Mouse (Mus musculus) embryo, embryonic 11.5 days (tissue): ENCODE results near the gene Ccl5.
A peak's percentile ranks its signal among the peaks of the same experiment; 100 is the strongest.
"Not testable (repeated sequence)": the region's sequence is repeated elsewhere in the genome, so short reads cannot be mapped to it uniquely, and the experiment has no call there.

Experiments used
- DNase-seq: peaks from one replicate; pipeline ENCODE4 v3.0.0-alpha.2; 2012; ENCODE audit warnings: low read depth, low spot score

The Ccl5 gene

DNA sequence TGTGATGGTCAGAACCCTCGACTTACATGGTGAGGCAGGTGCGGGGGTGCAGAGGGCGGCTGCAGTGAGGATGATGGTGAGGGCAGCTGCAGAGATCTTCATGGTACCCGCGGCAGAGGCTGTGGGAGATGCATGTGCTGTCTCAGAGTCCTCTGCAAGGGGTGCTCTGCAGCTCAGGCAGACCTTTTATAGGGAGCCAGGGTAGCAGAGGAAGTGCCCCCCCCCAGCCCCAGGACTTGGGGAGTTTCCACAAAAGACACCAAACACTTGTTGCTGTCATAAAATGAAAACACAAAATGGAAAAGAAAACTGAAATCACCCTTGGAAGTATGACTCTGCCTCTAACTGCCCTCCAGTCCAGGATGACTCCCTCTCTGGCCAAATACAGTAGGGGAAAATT is at the start of gene Ccl5:
Gene Ccl5, minus strand, starts transcription at position 159 of the 400 bp plus-strand sequence.
- DNase-seq, result no peak

DNA sequence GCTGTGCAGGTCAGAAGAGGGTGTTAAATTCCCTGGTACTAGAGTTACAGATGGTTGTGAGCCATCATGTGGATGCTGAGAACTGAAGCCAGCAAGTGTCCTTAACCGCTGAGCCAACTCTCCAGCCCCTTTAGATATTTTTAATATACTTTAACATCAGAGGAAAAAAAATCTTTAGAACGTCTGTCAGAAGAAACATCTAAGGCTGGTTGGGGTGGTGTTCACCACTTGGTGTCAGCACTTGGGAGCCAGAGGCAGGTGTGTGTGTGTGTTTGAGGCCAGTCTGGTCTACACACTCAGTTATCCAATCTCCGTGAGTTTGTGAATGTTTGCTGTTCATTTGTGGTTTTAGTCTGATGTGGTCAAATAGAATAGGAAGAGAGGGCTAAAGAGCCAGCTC is 48.7 kb upstream of the Ccl5 start:
- no peak for DNase-seq

DNA sequence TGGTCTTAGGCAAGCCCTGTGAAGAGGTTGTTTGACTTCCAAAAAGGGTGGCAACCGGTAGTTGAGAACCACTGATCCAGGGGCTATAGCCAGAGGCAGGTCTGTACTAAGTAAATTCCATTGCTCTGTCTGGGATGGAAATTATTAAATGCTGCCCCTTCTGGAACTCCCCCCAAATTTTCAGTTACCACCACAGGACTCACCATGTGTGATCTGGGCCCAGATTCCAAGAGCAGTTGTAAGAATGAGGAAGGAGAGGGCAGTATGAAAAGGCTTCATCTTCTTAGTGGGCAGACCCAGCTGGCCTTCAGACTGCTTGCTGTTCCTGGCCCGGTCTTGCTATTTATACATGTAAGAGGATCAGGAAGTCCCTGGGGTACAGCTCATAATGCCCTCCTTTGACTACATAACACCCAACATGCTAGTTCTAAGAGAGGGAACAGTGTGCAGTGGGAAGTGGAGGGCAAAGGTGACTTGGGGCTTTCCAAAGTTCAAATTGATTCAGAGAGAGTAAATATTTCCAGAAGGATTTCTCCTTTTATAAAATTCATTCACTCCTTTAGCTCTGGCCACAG is 48.0 kb upstream of the Ccl5 start, which contains the start of gene Ccl9:
Gene Ccl9, minus strand, starts transcription at position 451 of the 575 bp plus-strand sequence.
- no peak for DNase-seq

DNA sequence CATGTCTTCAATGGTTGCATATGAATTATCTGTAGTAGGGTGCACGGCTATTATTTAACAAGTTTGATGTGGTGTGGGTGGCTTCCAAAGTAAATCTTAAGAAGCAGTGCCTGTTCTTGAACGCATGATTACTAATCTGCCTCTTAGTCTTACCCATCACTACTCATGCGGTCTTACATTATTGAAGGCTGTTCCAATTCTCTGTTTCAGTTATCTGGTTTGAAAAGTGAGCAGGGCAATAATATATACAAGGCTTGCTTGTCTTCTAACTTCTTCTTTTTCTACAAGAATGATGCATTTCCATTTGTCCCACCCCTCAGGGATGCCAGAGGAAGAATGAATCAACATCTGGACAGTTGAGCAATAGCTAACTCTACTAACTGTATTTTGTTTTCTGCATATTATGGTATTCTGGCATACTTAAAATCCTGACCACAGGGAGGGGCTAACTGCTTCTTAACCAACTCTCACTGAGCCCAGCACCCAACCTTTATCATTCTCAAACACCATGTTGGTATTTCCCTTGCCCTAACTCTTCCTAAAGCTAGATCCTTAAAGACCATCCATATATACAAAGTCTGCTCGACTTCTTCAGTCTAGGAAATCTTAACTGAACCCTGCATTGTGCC is 46.7 kb upstream of the Ccl5 start:
- no peak for DNase-seq

DNA sequence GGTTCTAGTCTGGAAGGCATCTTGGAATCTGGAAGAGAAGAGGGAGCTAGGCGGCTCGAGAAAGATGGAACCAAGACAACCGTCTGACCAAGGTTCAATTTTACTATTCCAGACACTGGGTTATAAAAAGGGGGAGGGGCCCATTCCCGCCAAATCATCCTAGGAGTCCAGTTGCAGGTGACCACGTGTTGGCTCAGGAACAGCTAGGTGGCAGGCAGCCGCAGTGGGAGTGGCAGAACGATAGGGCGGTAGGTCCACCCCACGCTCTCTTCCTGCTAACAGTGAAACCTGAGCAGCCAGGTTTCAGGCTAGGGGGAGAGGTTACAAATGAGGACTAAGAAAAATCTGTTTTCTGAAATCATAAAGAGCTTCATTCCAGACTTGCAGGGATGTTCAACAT is 42.5 kb upstream of the Ccl5 start:
- DNase-seq, result no peak

DNA sequence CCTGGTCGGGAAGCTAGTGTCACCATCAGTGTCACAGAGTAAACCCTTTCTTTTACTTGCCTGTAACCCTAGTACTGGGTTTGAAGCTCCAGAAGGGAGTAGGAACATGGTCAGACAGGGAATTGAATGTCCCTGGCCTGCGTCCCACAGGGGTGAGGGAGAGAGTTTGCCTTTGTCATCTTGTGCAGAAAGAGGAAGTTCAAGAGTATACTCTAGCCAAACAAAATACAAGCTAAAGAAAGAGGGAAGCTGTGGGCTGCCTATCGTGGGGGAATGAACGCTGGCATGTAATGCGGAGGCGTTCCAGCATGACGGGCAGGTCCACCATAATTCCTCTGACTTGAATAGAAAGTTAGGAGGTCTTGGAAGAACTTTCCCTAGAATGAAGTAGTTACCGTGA is 41.9 kb upstream of the Ccl5 start:
- DNase-seq, result no peak

DNA sequence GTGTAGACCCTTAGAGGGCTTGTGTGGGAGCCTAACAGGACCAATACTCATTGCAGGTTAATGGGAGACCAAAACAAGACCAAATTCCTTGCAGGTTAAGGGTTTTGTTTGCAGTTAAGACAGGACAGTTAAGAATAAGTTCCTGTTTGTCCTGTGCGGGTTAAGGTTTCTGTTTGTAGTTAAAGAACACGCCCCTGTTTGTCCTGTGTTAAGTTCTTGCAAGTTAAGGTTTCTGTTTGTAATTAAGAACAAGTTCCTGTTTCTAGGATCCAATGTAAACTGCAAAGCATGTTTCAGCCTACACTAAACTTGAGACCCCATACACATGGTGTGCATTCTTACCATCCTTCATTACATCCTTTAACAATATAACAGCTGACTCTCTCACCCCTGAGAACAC is 39.9 kb upstream of the Ccl5 start:
- DNase-seq, result no peak

DNA sequence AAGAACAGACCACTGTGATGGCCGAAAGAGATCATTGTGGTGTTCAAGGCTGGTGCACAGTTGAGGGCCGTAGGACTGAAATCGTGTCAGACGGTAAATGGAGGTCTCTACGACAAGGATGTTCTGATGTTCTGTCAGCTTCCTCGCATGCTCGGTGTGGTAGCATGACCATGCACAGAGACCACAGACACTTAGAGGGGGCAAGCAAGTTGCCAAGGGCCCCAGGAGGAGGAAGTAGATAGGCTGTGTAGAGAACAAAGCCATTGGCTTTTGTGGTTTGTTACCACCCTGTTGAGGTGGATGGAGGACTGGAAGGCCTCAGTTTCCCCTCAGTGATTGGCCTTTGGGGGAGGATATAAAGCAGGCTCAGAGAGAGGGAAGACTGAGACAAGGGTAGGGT is 38.9 kb upstream of the Ccl5 start:
- DNase-seq, result no peak

DNA sequence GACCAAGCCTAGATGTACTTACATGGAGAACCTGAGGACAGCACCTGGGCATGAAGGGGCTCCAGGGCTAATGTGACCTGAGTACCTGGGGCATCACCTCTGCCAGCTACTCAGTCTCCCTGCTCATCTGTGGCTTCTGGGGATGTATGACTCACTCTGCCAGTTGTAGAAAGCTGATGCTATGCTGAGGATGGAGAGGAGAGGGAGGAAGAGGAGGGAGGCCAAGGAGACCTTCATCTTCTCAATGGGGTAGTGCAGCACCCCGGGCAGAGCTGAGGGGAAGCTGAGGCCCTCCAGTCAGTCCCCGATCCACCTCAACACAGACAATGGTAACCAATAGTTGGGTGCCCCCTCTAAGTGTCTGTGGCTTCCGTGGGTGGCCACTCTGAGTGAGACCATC is 38.5 kb upstream of the Ccl5 start:
- no peak for DNase-seq

DNA sequence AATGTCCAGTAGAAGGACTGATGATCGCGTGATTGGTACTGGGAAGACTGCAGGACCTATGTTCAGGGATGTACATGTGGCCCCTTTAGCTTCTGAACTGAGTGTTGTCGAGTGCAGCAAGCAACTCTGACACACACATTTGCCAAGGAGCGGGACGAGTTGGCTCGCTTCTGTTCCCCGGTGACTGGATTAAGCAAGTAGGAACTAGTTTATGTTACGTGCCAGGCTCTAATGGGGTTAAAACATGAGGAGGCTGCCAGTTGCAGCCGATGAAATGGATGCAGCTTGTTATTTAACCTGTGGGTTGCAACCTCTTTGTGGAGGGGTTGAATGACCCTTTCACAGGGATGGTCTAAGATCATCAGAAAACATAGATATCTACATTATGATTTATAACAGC is 37.7 kb upstream of the Ccl5 start:
- DNase-seq, result no peak

DNA sequence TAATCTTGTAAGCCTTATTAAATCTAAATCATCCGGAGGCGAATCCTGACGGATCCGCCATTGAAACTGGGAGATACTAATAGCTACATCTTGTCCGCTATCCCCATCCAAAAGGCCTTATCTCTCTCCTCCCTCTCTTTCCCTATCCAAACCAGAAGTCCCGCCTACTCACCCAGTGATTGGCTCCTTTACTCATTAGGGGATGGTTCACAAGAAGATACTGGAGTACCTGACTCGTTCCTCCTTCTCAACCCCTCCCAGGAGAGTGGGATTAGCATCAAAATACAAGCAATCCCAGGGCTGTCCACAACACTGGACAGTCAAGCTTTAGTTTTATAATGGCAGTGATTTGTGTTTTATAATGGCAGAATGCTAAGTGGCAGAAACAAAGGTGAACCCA is 37.0 kb upstream of the Ccl5 start:
- no peak for DNase-seq

DNA sequence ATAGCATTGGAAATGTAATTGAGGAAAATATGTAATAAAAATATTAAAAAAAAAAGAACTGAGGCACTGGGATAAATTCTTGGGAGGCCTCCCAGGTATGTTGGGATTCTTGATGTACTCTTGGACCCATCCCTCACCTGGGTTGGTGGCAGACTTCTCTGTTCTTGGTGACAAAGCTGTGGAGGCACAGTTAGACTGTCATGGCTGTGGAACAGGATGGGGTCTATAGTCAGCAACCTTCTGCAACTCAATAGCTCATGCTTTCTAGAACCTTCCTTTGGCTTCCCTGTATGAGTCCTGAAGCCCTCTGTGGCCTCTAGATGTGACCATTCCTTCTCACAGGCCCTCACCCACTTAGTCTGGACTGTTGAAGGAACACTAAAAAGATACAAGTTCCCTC is 36.3 kb upstream of the Ccl5 start:
- DNase-seq, result no peak

DNA sequence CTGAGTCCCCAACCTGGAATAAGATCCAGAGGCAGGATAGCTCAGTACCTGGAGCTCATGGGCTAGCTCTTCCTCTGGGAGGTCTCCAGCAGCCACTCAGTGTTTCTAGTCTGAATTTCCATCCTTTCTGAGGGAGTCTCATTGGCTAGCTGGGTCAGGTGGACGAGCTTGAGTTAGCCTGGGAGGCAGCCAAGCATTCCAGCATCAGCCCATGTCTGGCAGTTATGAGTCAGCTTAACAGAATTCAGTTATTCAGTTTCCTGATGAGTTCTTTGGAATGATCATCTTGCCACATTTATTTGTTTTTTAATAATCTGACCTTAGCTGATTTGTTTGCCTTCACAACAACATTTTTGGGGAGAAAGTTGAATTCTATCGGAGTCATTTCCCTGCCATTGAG is 33.4 kb upstream of the Ccl5 start:
- no peak for DNase-seq

DNA sequence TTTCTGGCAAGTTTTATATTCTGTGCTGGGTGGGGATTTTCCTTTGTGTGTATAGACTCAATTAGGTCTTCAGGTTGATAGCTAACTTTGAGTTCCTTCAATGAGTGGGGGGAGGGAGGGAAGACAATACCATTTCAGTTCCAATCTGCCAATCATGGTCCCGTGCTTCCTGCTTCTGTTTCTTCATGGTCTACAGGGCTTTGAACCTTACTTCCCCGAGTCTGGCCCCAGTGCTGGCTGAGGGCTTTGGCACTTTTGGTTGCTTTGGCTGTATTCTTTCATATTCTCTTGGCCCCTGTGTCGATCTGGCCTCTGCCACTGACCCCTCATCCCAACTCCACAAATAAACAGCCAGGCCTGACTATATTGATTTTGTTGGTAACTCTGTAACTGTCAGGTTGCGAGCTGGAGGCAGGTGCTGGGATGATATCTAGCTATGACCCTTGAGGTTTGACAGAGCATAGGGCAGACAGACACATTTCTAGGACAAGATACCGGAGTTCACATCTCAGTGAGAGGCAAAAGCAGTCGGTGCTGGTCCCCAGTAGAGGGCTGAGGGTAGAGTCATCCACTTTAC is 32.1 kb upstream of the Ccl5 start:
- DNase-seq, result no peak

DNA sequence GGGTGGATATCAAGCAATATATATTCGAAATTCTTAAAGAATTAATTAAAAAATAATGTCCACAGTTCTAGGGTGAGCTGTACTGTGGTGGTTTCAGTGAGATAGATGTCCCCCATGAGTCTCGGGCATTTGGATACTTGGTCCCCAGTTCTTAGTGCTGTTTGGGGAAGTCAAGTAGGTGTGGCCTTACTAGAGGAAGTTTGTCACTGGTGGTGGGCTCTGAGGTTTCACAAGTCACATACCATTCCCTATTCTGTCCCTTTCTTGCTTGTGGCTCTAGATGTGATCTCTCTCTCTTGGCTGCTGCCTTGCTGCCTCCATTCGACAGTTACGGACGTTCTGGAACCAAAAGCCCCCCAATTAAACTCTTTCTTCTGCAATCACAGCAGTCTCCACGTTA is 30.1 kb upstream of the Ccl5 start:
- no peak for DNase-seq

DNA sequence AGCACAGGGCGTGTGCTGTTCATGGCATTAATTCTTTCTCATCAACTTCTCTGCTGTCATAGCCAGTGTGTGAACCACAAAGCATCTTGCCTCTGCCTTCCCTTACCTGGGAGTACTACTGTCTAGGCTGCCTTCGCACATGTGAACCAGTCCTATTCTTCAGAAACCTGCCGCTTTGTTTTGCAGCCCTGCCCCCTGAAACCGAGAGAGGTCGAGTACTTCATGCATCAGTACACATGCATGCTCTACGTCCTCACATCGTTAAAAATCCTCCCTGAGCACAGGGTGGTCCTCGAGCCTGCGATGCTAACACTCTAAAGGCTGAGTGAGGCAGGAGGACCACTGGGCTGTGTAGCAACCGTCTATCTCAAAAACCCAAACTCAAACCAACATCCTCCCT is 26.8 kb upstream of the Ccl5 start:
- DNase-seq, result no peak

DNA sequence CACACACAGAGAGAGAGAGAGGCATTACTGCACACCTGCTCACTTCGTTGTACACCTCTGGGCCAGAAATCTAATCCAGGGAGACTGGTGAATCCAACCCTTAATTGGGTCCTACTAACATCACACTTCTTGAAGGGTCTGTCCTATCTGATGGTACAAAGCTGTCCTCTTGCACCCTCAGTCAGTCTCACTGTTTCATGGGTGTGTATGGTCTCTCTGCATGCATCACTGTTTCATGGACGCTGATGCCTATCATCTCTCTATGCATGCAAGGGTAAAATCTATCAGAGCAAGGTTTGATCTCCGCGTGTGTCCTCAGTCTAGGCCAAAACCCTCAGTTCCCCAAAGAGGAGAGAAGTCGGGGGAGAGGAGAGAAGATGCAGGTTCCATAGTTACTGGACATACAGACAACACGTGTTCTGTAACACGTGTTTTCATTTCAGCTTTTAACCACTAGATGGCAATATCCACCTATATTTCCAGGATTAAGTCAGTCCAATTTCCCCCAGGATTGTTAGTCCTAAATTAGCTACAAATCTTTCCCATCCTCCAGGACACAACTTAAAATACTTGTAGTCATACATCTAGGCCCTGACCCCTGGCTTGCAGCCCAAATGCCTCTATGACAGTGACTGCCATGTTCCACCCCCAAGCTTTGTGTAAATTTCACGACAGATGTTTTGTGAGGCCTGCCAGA is 25.9 kb upstream of the Ccl5 start:
- DNase-seq, result peak; percentile 60

DNA sequence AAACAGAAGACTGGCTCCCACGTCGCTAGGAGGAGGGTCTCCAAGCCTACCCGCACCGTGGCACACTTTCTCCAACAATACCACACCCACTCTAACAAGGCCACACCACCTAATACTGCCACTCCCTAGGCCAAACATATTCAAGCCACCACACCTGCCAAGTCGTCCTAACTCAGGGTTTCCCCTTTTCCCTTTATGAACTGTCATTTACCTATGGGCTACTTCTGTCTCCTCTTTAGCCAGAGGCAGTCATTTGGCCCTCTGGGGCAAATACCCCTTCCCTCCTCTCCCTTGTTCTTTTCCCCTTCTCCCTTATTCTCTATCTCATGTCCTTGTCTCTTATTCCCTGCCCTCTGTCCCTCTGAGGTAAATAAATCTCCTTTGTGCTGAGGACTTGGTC is 21.4 kb upstream of the Ccl5 start:
- DNase-seq, result no peak

DNA sequence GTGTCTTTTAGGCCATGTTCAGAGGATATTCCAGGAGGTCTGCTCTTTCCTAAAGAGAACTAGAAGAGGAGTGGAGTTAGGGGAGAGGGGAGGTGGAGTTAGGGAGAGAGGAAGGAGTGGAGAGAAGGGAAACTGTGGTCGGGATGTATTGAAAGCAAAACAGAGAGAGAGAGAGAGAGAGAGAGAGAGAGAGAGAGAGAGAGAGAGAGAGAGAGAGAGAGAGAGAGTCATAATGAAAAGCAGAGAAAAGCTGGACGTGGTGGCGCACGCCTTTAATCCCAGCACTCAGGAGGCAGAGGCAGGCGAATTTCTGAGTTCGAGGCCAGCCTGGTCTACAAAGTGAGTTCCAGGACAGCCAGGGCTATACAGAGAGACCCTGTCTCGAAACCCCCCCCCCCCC is 20.7 kb upstream of the Ccl5 start:
- not testable (repeated sequence) for DNase-seq

DNA sequence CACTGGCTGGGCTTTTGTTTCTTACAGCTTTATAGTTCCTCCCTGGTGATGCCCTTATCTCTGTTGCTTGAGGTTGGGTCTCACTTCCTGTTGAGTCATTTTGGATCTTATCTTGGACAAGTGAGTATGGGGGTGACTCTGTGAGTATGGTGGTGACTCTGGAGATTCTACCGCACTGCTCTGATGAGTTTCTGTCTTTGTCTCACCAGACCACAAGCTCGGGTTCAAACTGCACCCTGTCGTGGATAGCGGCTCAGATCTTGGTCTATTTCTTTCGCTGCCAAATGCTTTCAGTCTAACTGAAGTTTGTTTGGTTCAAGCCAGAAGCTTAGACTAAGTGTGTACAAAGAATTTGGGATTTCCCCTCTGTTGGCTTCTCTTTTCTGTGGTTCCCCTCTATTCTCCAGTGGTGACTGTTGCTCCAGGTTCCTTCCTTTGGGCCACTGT is 19.9 kb upstream of the Ccl5 start:
- DNase-seq, result no peak

DNA sequence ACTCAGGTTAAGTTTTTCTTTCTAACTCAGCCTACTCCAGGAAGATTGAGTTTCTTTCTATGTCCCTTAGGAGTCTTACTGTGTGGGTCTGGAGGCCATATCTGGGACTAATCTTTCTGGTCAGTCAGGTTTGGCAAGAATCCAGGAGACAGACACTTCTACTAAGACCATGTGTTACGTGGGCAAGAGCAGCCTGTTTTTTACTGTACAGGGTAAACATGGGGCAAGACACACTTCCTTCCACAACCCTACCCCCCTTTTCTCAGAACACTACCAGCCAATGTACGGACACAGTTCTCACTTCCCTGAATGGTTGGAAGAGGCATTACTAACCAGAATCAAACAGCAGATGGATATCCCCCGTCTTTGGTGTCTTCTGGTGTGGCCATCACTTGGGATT is 13.9 kb upstream of the Ccl5 start:
- no peak for DNase-seq

DNA sequence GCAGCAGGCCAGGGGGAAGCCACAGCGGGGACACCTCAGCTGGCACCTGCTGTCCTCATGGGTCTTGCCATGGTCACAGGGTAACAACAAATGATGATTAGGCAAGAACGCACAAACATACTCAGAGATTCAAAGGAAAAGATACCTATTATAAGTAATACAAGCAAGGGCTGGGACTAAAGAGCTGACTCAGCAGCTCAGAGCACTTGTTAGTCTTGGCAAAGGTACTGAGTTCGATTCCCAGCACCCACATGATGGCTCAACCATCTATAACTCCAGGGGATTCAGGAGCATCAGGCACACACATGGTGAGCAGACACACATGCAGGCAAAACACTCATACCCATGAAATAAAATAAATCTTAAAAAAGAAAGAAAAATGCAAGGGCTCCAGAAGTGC is 11.1 kb upstream of the Ccl5 start:
- DNase-seq, result no peak

DNA sequence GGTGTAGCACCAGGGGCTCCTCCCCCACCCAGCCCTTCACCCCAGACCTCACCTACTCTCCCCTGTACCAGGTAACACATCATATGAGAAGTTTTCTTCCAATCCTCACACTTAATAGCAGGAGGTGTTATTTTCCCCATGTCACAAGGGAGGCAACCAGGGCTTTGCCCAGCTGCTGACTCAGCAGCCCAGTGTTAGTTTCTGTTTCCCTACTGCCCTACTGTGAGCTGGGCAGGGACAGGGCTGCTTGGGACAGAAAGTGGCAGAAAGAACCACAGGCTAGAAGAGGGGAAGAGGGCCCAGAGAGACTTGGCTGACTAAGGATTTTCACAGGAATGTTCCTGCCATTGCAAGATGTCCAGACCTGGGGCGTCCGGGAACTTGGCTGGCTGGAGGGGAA is 10.6 kb upstream of the Ccl5 start:
- DNase-seq, result no peak
